Mouse (Mus musculus) kidney, adult 2 months (tissue): ENCODE data around the gene Ccn2.

ENCODE experiments used
- CTCF ChIP-seq: fragments of 200-500 bp; conservative IDR thresholded peaks from 2 replicates; pipeline ENCODE4 v1.5.1; 2011; ENCODE audit warnings: low read depth, mild to moderate bottlenecking, control low read depth, low read length, moderate library complexity, mixed read lengths; ENCODE audit not compliant: insufficient read depth, insufficient read length
- POLR2A ChIP-seq: fragments of 200-500 bp; IDR thresholded peaks from one replicate; pipeline ENCODE4 v1.6.1; 2011; ENCODE audit warnings: low read depth, low read length, control low read depth

DNA sequence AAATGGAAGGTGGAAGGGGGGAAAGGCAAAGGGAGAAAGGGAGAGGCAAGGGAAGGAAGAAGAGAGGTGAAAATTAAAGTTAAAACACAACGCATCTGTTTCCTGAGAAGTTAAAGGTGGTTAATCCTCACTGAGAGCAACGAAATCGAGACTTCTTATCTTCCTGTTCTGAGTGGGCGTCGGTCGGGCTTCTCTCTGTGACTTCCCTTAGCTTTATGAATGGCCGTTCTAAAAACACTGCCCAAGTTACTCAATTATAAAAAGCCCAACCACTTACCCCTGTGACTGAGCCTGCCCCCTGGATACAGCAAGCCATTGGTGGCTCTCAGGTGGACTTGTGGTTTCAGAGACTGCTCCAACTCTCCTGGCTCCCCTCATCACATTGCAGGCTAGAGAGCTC, 2.3 kb upstream of the Ccn2 start:
- no peak for TF ChIP-seq CTCF
- no peak for TF ChIP-seq POLR2A
